Mouse (Mus musculus): ENCODE measurements at regions not wholly inside any gene's neighbourhood (a gene's known extent, or its start where the extent isn't known, plus 50 kb on each side); places are given as distances from the start of the nearest gene placed in this dataset.

GRCm38 (mm10) chr5:74121861-74122630 is 53.8 kb upstream of the Usp46 start:
- no peak for ATAC-seq (replicated peaks; ENCODE audit: low FRiP score, poor library complexity, severe bottlenecking)

- ATAC-seq (replicated peaks; ENCODE audit: low FRiP score, poor library complexity, severe bottlenecking): peak; percentile 97
Measured at GRCm38 (mm10) chr5:74126015-74126896, 58.0 kb upstream of the Usp46 start.

- ATAC-seq (replicated peaks; ENCODE audit: low FRiP score, poor library complexity, severe bottlenecking): no peak
Measured at GRCm38 (mm10) chr5:74127518-74127917, 59.3 kb upstream of the Usp46 start.

GRCm38 (mm10) chr5:74129636-74130035 is 61.4 kb upstream of the Usp46 start:
- ATAC-seq (replicated peaks; ENCODE audit: low FRiP score, poor library complexity, severe bottlenecking): no peak

- no peak for ATAC-seq (replicated peaks; ENCODE audit: low FRiP score, poor library complexity, severe bottlenecking)
Measured at GRCm38 (mm10) chr5:74132671-74133070, 62.4 kb upstream of the Rasl11b start.

GRCm38 (mm10) chr5:74136377-74136776 is 58.7 kb upstream of the Rasl11b start:
- no peak for ATAC-seq (replicated peaks; ENCODE audit: low FRiP score, poor library complexity, severe bottlenecking)

- ATAC-seq (replicated peaks; ENCODE audit: low FRiP score, poor library complexity, severe bottlenecking): no peak
Measured at GRCm38 (mm10) chr5:74136868-74137439, 58.1 kb upstream of the Rasl11b start.

GRCm38 (mm10) chr5:74143994-74144393 is 51.1 kb upstream of the Rasl11b start:
- no peak for ATAC-seq (replicated peaks; ENCODE audit: low FRiP score, poor library complexity, severe bottlenecking)

- ATAC-seq (replicated peaks; ENCODE audit: low FRiP score, poor library complexity, severe bottlenecking): no peak
Measured at GRCm38 (mm10) chr5:74144765-74145164, 50.3 kb upstream of the Rasl11b start.
